Mouse (Mus musculus): ENCODE measurements around the gene Tead3. TPM values are rescaled to one million over a fixed set of nuclear protein-coding genes. Genes with fewer than 3 reads are reported as not detected.
A peak's percentile ranks its signal among the peaks of the same experiment; 100 is the strongest.

Tead3 gene
- polyA plus RNA-seq, 1 experiment: 15.7 TPM

DNA sequence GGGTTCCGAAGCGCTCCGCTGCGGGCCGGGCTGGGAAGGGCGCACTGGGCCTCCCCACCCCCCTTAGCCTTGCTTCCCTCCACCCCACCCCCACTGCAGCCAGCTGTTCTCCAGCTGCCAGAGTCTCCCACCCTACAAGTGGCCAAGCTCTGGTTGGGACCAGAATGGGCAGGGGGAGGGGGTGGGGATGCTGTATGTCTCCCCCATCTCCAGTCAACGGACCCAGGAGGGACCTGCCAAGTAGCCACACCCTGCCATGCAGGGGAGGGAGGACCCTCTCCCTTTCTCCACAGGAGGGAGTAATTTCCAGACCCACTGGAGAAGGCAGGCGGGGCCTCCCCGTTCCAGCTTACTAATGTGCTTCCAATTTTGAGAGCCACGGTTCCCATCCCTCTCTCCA, 4.7 kb downstream of the Tead3 start:
- Histone ChIP-seq H3K4me3 (ENCODE audit: insufficient read depth, low read depth, low read length) (no peak overlapping the region), H3K4me1 (ENCODE audit: control insufficient read depth, insufficient read depth, low read length) (peaks cover 14% of the 10 kb centered on the region; the same call in 1 of the 2 replicates), H3K27ac (ENCODE audit: insufficient read depth, low read depth, low read length) (no peak overlapping the region), H3K27me3 (replicated peaks; ENCODE audit: control insufficient read depth, insufficient read depth, low read length) (no peaks in the 10 kb centered on the region), H3K36me3 (ENCODE audit: control insufficient read depth, insufficient read depth, low read length) (no peaks in the 10 kb centered on the region)
- no peak for TF ChIP-seq CTCF (conservative IDR thresholded peaks at IDR 0.05; ENCODE audit: insufficient read depth, insufficient read length, low read depth, low read length)
- TF ChIP-seq POLR2A (IDR thresholded peaks at IDR 0.05; ENCODE audit: low read depth, low read length): no peak
- 36% methylated on average over 10 of the region's 10 CpGs for WGBS
- no peak for DNase-seq

DNA sequence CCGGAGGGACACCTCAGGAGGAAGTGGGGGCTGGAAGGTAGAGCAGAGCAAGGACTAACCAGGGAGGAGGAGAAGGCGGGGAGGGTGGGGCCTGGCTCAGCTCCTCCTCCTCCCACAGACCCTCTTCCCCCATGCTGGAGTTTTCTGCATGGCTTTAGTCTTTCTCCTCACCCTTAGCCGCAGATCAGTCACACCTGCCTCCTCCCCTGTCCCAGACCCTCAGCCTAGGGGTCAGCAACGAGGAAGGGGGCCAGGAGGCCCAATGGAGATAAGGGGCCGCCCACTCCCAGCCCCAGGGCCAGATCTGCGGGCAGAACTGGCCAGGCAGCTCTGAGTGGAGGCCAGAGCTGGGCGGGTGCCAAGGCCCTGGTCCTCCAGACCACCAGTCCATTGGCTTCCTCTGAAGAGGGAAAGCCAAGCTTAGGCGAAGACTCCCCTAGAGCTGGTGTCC, 5.3 kb downstream of the Tead3 start:
- 38% methylated on average over 8 of the region's 8 CpGs for WGBS
- TF ChIP-seq CTCF (conservative IDR thresholded peaks at IDR 0.05; ENCODE audit: insufficient read depth, insufficient read length, low read depth, low read length) (no peak), POLR2A (IDR thresholded peaks at IDR 0.05; ENCODE audit: low read depth, low read length) (no peak)
- DNase-seq: no peak
- Histone ChIP-seq H3K27ac (ENCODE audit: insufficient read depth, low read depth, low read length) (no peak overlapping the region), H3K36me3 (ENCODE audit: control insufficient read depth, insufficient read depth, low read length) (no peaks in the 10 kb centered on the region), H3K4me3 (ENCODE audit: insufficient read depth, low read depth, low read length) (no peak overlapping the region), H3K27me3 (replicated peaks; ENCODE audit: control insufficient read depth, insufficient read depth, low read length) (no peaks in the 10 kb centered on the region), H3K4me1 (ENCODE audit: control insufficient read depth, insufficient read depth, low read length) (peaks cover 20% of the 10 kb centered on the region; the same call in 1 of the 2 replicates)

DNA sequence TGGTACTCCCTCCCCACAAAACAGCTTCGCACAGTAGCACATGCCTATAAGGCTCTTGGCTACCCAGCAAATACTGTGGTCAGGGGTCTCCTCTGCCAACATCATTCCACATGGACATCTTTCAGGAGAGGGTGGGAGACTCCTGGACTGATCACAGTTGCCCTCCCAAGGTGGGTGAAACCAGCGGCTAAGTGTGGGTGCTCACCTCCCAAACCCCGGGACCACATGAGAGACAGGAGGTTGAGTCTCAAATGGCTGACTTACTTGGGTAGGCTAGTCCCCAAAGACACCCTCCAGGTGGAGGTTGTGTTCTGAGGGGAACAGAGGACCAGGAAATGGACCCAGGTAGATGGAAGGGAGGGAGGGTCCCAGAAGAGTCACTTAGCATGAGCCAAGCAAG, 5.9 kb downstream of the Tead3 start:
- WGBS: 84% methylated on average over 3 of the region's 3 CpGs
- H3K4me3 ChIP-seq (ENCODE audit: insufficient read depth, low read depth, low read length): no peak overlapping the region
- H3K27ac ChIP-seq (ENCODE audit: insufficient read depth, low read depth, low read length): no peak overlapping the region
- no peaks in the 10 kb centered on the region for H3K36me3 ChIP-seq (ENCODE audit: control insufficient read depth, insufficient read depth, low read length)
- no peak for DNase-seq
- H3K27me3 ChIP-seq (replicated peaks; ENCODE audit: control insufficient read depth, insufficient read depth, low read length): no peaks in the 10 kb centered on the region
- TF ChIP-seq POLR2A (IDR thresholded peaks at IDR 0.05; ENCODE audit: low read depth, low read length) (no peak), CTCF (conservative IDR thresholded peaks at IDR 0.05; ENCODE audit: insufficient read depth, insufficient read length, low read depth, low read length) (no peak)
- H3K4me1 ChIP-seq (ENCODE audit: control insufficient read depth, insufficient read depth, low read length): peaks cover 21% of the 10 kb centered on the region; the same call in 1 of the 2 replicates

DNA sequence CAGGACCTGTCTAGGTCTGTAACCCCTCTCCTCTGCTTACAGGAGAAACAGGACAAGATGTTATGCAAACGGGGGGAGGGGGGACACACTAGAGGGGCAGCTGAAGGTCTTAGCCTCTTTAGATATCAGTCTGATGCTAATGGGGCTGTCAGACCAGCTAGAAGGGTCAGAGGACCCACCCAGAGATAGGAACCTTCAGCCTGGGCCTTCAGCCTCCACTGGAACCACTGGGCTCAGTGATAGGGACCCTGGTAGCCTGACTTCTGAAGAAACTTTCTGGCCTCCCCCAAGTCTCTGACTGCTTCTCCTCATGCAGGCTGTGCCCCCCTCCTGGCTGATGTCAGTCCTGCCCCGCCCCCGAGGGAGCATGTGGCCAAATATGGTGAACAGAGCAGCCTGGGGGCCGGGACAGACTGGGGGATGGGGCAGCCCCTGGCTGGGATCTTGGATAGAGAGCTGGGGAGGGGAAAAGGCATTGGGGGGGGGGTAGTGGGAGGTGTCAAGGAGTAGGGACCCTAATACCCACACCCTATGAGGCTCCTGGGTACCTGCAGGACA, 6.5 kb downstream of the Tead3 start:
- Histone ChIP-seq H3K4me1 (ENCODE audit: control insufficient read depth, insufficient read depth, low read length) (peaks cover 18% of the 10 kb centered on the region; the same call in 1 of the 2 replicates), H3K27ac (ENCODE audit: insufficient read depth, low read depth, low read length) (no peak overlapping the region)
- 46% methylated on average over 4 of the region's 4 CpGs for WGBS

DNA sequence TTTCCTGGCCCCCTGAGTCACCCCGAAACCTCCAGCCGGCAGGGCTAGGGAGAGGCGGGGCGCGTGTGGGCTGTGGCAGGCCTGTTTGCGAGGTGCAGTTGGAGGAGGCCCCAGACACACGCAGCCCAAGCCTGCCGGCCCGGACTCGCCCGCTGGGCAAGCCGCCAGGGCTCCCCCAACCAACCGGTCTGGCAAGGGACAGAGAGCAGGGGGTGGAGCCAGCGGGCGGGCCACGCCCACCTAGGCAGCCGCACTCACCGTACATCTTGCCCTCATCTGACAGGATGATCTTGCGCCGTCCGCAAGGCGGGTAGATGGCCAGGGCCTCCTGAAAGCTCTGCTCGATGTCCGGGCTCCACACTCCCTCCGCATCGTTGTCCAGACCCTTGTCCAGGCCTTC, 9.5 kb downstream of the Tead3 start:
- no peak for TF ChIP-seq POLR2A (IDR thresholded peaks at IDR 0.05; ENCODE audit: low read depth, low read length)
- TF ChIP-seq CTCF (conservative IDR thresholded peaks at IDR 0.05; ENCODE audit: insufficient read depth, insufficient read length, low read depth, low read length): no peak
- Histone ChIP-seq H3K27me3 (replicated peaks; ENCODE audit: control insufficient read depth, insufficient read depth, low read length) (no peaks in the 10 kb centered on the region), H3K27ac (ENCODE audit: insufficient read depth, low read depth, low read length) (peak overlapping the region; percentile 13; the same call in 1 of the 2 replicates), H3K36me3 (ENCODE audit: control insufficient read depth, insufficient read depth, low read length) (no peaks in the 10 kb centered on the region), H3K4me1 (ENCODE audit: control insufficient read depth, insufficient read depth, low read length) (0 out of 2 replicates have a peak, but pooled peaks cover 14% of the 10 kb centered on the region), H3K4me3 (ENCODE audit: insufficient read depth, low read depth, low read length) (no peak overlapping the region)
- 6% methylated on average over 26 of the region's 26 CpGs for WGBS
- DNase-seq: peak; percentile 97

More for the DNA sequence above, 6.5 kb downstream of the Tead3 start:
- Histone ChIP-seq H3K4me3 (ENCODE audit: insufficient read depth, low read depth, low read length) (no peak overlapping the region), H3K36me3 (ENCODE audit: control insufficient read depth, insufficient read depth, low read length) (no peaks in the 10 kb centered on the region), H3K27me3 (replicated peaks; ENCODE audit: control insufficient read depth, insufficient read depth, low read length) (no peaks in the 10 kb centered on the region)
- no peak for TF ChIP-seq POLR2A (IDR thresholded peaks at IDR 0.05; ENCODE audit: low read depth, low read length)
- no peak for TF ChIP-seq CTCF (conservative IDR thresholded peaks at IDR 0.05; ENCODE audit: insufficient read depth, insufficient read length, low read depth, low read length)
- DNase-seq: peak; percentile 44

DNA sequence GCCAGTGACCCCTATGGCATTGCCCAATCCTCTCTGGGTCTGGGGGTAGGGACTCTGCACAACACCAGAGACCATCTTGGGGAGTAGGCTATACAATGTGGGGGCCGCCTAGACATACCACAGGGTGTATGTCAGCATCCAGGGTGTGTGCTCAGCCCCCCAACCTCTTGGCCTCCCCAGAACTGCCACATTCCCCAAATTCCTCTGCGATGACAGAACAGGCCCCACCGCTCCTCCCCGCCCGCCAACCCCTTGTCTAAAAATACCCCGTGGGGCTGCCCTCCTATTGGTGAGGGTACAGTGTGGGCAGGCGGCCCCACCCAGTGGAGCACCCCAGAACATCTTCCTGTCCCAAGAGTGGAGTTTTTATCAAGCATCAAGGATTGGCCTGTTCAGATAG, 10.0 kb downstream of the Tead3 start:
- 66% methylated on average over 7 of the region's 7 CpGs for WGBS
- DNase-seq: no peak
- Histone ChIP-seq H3K4me3 (ENCODE audit: insufficient read depth, low read depth, low read length) (no peak overlapping the region), H3K4me1 (ENCODE audit: control insufficient read depth, insufficient read depth, low read length) (0 out of 2 replicates have a peak, but pooled peaks cover 14% of the 10 kb centered on the region), H3K36me3 (ENCODE audit: control insufficient read depth, insufficient read depth, low read length) (no peaks in the 10 kb centered on the region), H3K27ac (ENCODE audit: insufficient read depth, low read depth, low read length) (peak overlapping the region; percentile 13; the same call in 1 of the 2 replicates), H3K27me3 (replicated peaks; ENCODE audit: control insufficient read depth, insufficient read depth, low read length) (no peaks in the 10 kb centered on the region)
- TF ChIP-seq CTCF (conservative IDR thresholded peaks at IDR 0.05; ENCODE audit: insufficient read depth, insufficient read length, low read depth, low read length) (no peak), POLR2A (IDR thresholded peaks at IDR 0.05; ENCODE audit: low read depth, low read length) (no peak)

DNA sequence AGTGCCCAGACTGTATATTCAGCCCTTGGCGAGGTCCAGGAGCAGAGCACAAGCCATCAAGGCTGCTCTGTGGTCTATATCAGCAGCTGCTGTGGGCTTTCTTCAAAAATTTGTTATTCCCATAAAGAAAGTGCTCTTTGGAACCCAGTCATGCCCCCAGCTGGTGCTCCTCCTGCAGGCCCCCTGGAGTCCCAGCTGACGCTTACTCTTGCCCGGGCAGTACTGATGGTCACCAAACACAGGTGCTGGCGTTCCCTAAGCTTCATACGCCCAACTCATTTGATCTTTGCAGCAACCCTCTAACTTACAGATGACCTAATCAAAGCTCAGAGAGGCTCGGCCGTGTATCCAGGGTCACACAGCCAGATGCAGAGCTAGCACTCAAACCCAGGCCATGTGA, 13.1 kb downstream of the Tead3 start:
- 82% methylated on average over 7 of the region's 7 CpGs for WGBS
- no peaks in the 10 kb centered on the region for H3K36me3 ChIP-seq (ENCODE audit: control insufficient read depth, insufficient read depth, low read length)
- H3K4me1 ChIP-seq (ENCODE audit: control insufficient read depth, insufficient read depth, low read length): 0 out of 2 replicates have a peak, but pooled peaks cover 14% of the 10 kb centered on the region
- no peak overlapping the region for H3K4me3 ChIP-seq (ENCODE audit: insufficient read depth, low read depth, low read length)
- no peak for TF ChIP-seq POLR2A (IDR thresholded peaks at IDR 0.05; ENCODE audit: low read depth, low read length)
- TF ChIP-seq CTCF (conservative IDR thresholded peaks at IDR 0.05; ENCODE audit: insufficient read depth, insufficient read length, low read depth, low read length): no peak
- H3K27ac ChIP-seq (ENCODE audit: insufficient read depth, low read depth, low read length): no peak overlapping the region
- no peak for DNase-seq
- no peaks in the 10 kb centered on the region for H3K27me3 ChIP-seq (replicated peaks; ENCODE audit: control insufficient read depth, insufficient read depth, low read length)
